Mouse (Mus musculus) left cerebral cortex, postnatal 4 days (tissue): ENCODE measurements around the gene Filip1. TPM values are rescaled to one million over a fixed set of nuclear protein-coding genes. Genes with fewer than 3 reads are reported as not detected.

Experiments
- DNase-seq: peaks from one replicate; pipeline ENCODE4 v3.0.0-alpha.2; 2022
- intact Hi-C: fragments of 180-260 bp; cut with DNase I; formaldehyde crosslinking; loops from one replicate; pipeline ENCODE4 v1.15.1; 2025
- total RNA-seq, 2 experiments: library from RNA; stranded (reverse); gene quantifications; 2 replicates each; pipeline ENCODE4 v1.2.3; 2021

Gene Filip1
- total RNA-seq, 2 experiments from 2014 or later: 14.6 to 18.2 TPM

GRCm38 (mm10) chr9:79950666-79951065 is 62.0 kb downstream of the Filip1 start:
- intact Hi-C loops: no loop called here
- DNase-seq: no peak

- intact Hi-C loops: no loop called here
- DNase-seq: no peak
Observed at GRCm38 (mm10) chr9:79950038-79950437, 62.6 kb downstream of the Filip1 start.

GRCm38 (mm10) chr9:79948376-79948775 is 64.3 kb downstream of the Filip1 start:
- intact Hi-C loops: no loop called here
- DNase-seq: no peak

GRCm38 (mm10) chr9:79947973-79948372 is 64.7 kb downstream of the Filip1 start:
- intact Hi-C loops: no loop called here
- DNase-seq: no peak

GRCm38 (mm10) chr9:79947414-79947813 is 65.2 kb downstream of the Filip1 start:
- intact Hi-C loops: no loop called here
- DNase-seq: no peak

- intact Hi-C loops: no loop called here
- DNase-seq: no peak
Observed at GRCm38 (mm10) chr9:79944872-79945271, 67.8 kb downstream of the Filip1 start.

- intact Hi-C loops: no loop called here
- DNase-seq: no peak
Observed at GRCm38 (mm10) chr9:79943986-79944385, 68.7 kb downstream of the Filip1 start.

- intact Hi-C loops: no loop called here
- no peak for DNase-seq
Observed at GRCm38 (mm10) chr9:79938416-79939206, 74.0 kb downstream of the Filip1 start.

- intact Hi-C loops: no loop called here
- no peak for DNase-seq
Observed at GRCm38 (mm10) chr9:79937570-79937969, 75.1 kb downstream of the Filip1 start.

- no peak for DNase-seq
- intact Hi-C loops: no loop called here
Observed at GRCm38 (mm10) chr9:79932578-79932977, 80.1 kb downstream of the Filip1 start.

GRCm38 (mm10) chr9:79928092-79928491 is 84.6 kb downstream of the Filip1 start:
- DNase-seq: no peak

GRCm38 (mm10) chr9:79927156-79927870 is 85.3 kb downstream of the Filip1 start:
- DNase-seq: no peak
- intact Hi-C loops: no loop called here

More at GRCm38 (mm10) chr9:79928092-79928491, 84.6 kb downstream of the Filip1 start:
- intact Hi-C loops: no loop called here

- intact Hi-C loops: no loop called here
- no peak for DNase-seq
Observed at GRCm38 (mm10) chr9:79926464-79927155, 86.0 kb downstream of the Filip1 start.

- intact Hi-C loops: no loop called here
- no peak for DNase-seq
Observed at GRCm38 (mm10) chr9:79925950-79926349, 86.7 kb downstream of the Filip1 start.

- no peak for DNase-seq
- intact Hi-C loops: no loop called here
Observed at GRCm38 (mm10) chr9:79923262-79923661, 89.4 kb downstream of the Filip1 start.

- DNase-seq: no peak
- intact Hi-C loops: no loop called here
Observed at GRCm38 (mm10) chr9:79922493-79922760, 90.2 kb downstream of the Filip1 start.

GRCm38 (mm10) chr9:79921701-79922492 is 90.8 kb downstream of the Filip1 start:
- intact Hi-C loops: no loop called here
- no peak for DNase-seq

- intact Hi-C loops: no loop called here
- DNase-seq: no peak
Observed at GRCm38 (mm10) chr9:79920540-79920933, 92.1 kb downstream of the Filip1 start.

GRCm38 (mm10) chr9:79919750-79920539 is 92.7 kb downstream of the Filip1 start:
- intact Hi-C loops: no loop called here
- DNase-seq: no peak

- DNase-seq: no peak
- intact Hi-C loops: no loop called here
Observed at GRCm38 (mm10) chr9:79919303-79919721, 93.3 kb downstream of the Filip1 start.
